In genomic region chr1:40213337-40214159, GRCm38 (mm10) we compare ENCODE assay signal across 16 mouse cellular contexts. TPM values are rescaled to one million over a fixed set of nuclear protein-coding genes. Genes with fewer than 3 reads are reported as not detected.
"Had no signal": no experiment of that assay in that cellular context is flagged by ENCODE, and none has a peak within 500 bp of the region (broad histone marks: within the 10 kb centered on the region; RNA-seq: fewer than 3 reads in every experiment).

No protein-coding gene starts in this region.

- ATAC-seq: midbrain, embryonic 15.5 days had no signal

- H3K4me3 ChIP-seq: limb, embryonic 15.5 days; liver, embryonic 15.5 days; megakaryocyte, embryonic 14.5 days; midbrain, embryonic 15.5 days; neural tube, embryonic 12.5 days had no signal

- DNase-seq: kidney, postnatal 36 days; layer of hippocampus, adult 9-11 months; layer of hippocampus, postnatal 36 days; lung, embryonic 14.5 days; lung, postnatal 10 days; lung, postnatal 4 days; thymus, postnatal 14 days had no signal

- H3K4me2 ChIP-seq: limb, embryonic 15.5 days; liver, embryonic 15.5 days; lung, embryonic 14.5 days; midbrain, embryonic 11.5 days; midbrain, embryonic 15.5 days; neural tube, embryonic 12.5 days had no signal

- H3K4me1 ChIP-seq: limb, embryonic 15.5 days; megakaryocyte, embryonic 14.5 days; midbrain, embryonic 15.5 days; neural tube, embryonic 12.5 days had no signal

- H3K36me3 ChIP-seq: limb, embryonic 15.5 days; liver, embryonic 15.5 days; midbrain, embryonic 15.5 days; neural tube, embryonic 12.5 days had no signal

- H3K27me3 ChIP-seq: limb, embryonic 15.5 days; liver, embryonic 15.5 days; megakaryocyte, embryonic 14.5 days; midbrain, embryonic 15.5 days; neural tube, embryonic 12.5 days had no signal

- H3K9me3 ChIP-seq: limb, embryonic 15.5 days; liver, embryonic 15.5 days had no signal

- H3K9ac ChIP-seq: limb, embryonic 15.5 days; liver, embryonic 15.5 days; lung, embryonic 14.5 days; midbrain, embryonic 15.5 days; neural tube, embryonic 12.5 days had no signal

- H3K27ac ChIP-seq: kidney, postnatal 0 days; limb, embryonic 15.5 days; liver, embryonic 15.5 days; midbrain, embryonic 15.5 days; neural tube, embryonic 12.5 days; stomach, postnatal 0 days had no signal

RNA-seq across cellular contexts. Expression of gene Il1r1, which starts 11.3 kb away (rescaled TPM):
- total RNA-seq: monocyte, adult 5-6 weeks had no signal
